Comparison of ENCODE assay signal across 14 mouse cellular contexts in the genomic region with DNA sequence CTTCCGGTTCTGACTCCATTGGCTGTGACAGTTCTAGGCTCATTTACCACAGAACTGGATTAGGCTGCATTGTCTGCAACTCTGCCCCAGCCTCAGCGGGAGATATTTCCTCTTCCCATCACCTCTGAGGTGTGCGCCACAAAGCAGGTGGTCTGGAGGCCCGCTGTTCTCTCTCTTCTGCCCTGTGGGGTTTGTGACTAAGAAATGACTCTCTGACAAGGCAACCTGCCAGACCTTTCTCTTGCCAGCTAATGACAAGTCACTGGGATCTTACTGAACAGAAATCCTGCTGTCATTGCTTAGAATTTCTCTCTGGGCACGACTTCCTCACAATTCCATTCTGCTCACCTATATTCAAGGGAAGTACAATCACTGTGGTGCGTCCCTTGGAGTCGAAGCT. TPM values are rescaled to one million over a fixed set of nuclear protein-coding genes. Genes with fewer than 3 reads are reported as not detected.
DNase-seq lines count a peak whose midpoint lies in the region; TF ChIP-seq lines count a peak whose summit lies in the region.
"Had no signal": no experiment of that assay in that cellular context is flagged by ENCODE, and none has a peak within 500 bp of the region (broad histone marks: within the 10 kb centered on the region; RNA-seq: fewer than 3 reads in every experiment).

No protein-coding gene starts in this region.

- no peaks in the 10 kb centered on the region for H3K4me1 ChIP-seq in kidney, adult 2 months (ENCODE audit: control insufficient read depth, insufficient read depth, low read length)

- peak; percentile 61 for DNase-seq in left cerebral cortex, postnatal 4 days
- DNase-seq in left cerebral cortex, postnatal 36 days (ENCODE audit: low spot score in 2 of 2): no peak
- peak; percentile 78 for DNase-seq in adrenal gland, adult 2 months
- DNase-seq in cerebellum, adult 18-20 months: peak; percentile 81 to 83
- no peak for DNase-seq in kidney, adult 2 months
- no peak for DNase-seq in layer of hippocampus, adult 8-10 months (ENCODE audit: low spot score in 2 of 2)
- DNase-seq: liver, postnatal 0 days; right cerebral cortex, postnatal 4 days had no signal

- 56% methylated on average over 7 of the region's 7 CpGs for WGBS in kidney, adult 2 months

- no peak overlapping the region for H3K4me3 ChIP-seq in myocyte
- no peak overlapping the region for H3K4me3 ChIP-seq in kidney, adult 2 months (ENCODE audit: insufficient read depth, low read depth, low read length)
- H3K4me3 ChIP-seq: limb, embryonic 12.5 days had no signal

- H3K36me3 ChIP-seq in myocyte (ENCODE audit: control insufficient read depth, insufficient read depth): no peaks in the 10 kb centered on the region
- no peaks in the 10 kb centered on the region for H3K36me3 ChIP-seq in kidney, adult 2 months (ENCODE audit: control insufficient read depth, insufficient read depth, low read length)
- H3K36me3 ChIP-seq: limb, embryonic 12.5 days had no signal

- TF ChIP-seq CTCF in kidney, adult 2 months (conservative IDR thresholded peaks at IDR 0.05; ENCODE audit: insufficient read depth, insufficient read length, low read depth, low read length): no peak

- no peak overlapping the region for H3ac ChIP-seq in myocyte (ENCODE audit: control insufficient read depth, insufficient read length)

- intact Hi-C loops in left cerebral cortex, postnatal 4 days (cut with DNase I): no loop called here
- intact Hi-C loops in left cerebral cortex, postnatal 36 days (cut with DNase I): no loop called here

- no peak for TF ChIP-seq POLR2A in myocyte (IDR thresholded peaks at IDR 0.05; ENCODE audit: insufficient read length, low read depth)
- TF ChIP-seq POLR2A in kidney, adult 2 months (IDR thresholded peaks at IDR 0.05; ENCODE audit: low read depth, low read length): no peak

- no peaks in the 10 kb centered on the region for H3K27me3 ChIP-seq in myocyte (ENCODE audit: control insufficient read depth, insufficient read depth, insufficient read length)
- no peaks in the 10 kb centered on the region for H3K27me3 ChIP-seq in kidney, adult 2 months (replicated peaks; ENCODE audit: control insufficient read depth, insufficient read depth, low read length)

- no peaks in the 10 kb centered on the region for H3K79me2 ChIP-seq in myocyte (ENCODE audit: control insufficient read depth, insufficient read depth)

- H3K4me2 ChIP-seq in myocyte (ENCODE audit: low read depth): peak overlapping the region; percentile 29
- H3K4me2 ChIP-seq: limb, embryonic 12.5 days had no signal

- no peak overlapping the region for H3K27ac ChIP-seq in kidney, adult 2 months (ENCODE audit: insufficient read depth, low read depth, low read length)
- H3K27ac ChIP-seq: limb, embryonic 12.5 days had no signal

TF ChIP-seq in myocyte, 11 proteins besides CTCF, POLR2A, EP300 and RAD21:
- TF ChIP-seq USF1 (IDR thresholded peaks at IDR 0.05; ENCODE audit: low read depth) (no peak), POLR2AphosphoS2 (IDR thresholded peaks at IDR 0.05; ENCODE audit: insufficient read length, low read depth) (no peak), MAX (IDR thresholded peaks at IDR 0.05; ENCODE audit: low read depth) (no peak), REST (IDR thresholded peaks at IDR 0.05; ENCODE audit: insufficient read depth, insufficient read length) (no peak), TCF12 (IDR thresholded peaks at IDR 0.05; ENCODE audit: insufficient read depth, poor library complexity, severe bottlenecking) (no peak), CEBPB (IDR thresholded peaks at IDR 0.05; ENCODE audit: insufficient read depth, poor library complexity, severe bottlenecking) (no peak), MYOD1 (IDR thresholded peaks at IDR 0.05; ENCODE audit: control insufficient read depth in 1 of 3, insufficient read length in 2 of 3, low read depth in 2 of 3) (no peak), E2F4 (IDR thresholded peaks at IDR 0.05; ENCODE audit: insufficient read depth) (no peak), MYOG (IDR thresholded peaks at IDR 0.05; ENCODE audit: control insufficient read depth in 1 of 3, insufficient read depth in 1 of 3, insufficient read length in 2 of 3, low read depth in 2 of 3) (no peak), TCF3 (IDR thresholded peaks at IDR 0.05; ENCODE audit: insufficient read length, low read depth) (no peak), SRF (IDR thresholded peaks at IDR 0.05; ENCODE audit: control insufficient read depth, insufficient read length, low read depth) (no peak)

RNA-seq across cellular contexts. Expression of a gene that starts 4.5 kb away (rescaled TPM):
- total RNA-seq in left cerebral cortex, postnatal 4 days (2021): 1 to 10 TPM; 5.8 TPM
- total RNA-seq in left cerebral cortex, postnatal 36 days (2021): 10 to 100 TPM; 38.3 to 45.8 TPM
- total RNA-seq in adrenal gland, adult 2 months (2021): 1 to 10 TPM; 2.4 to 4.2 TPM
- polyA plus RNA-seq in adrenal gland, adult 2 months (2012; rRNA removed): 0.28 and 0.70 TPM in 2 replicates
- 1.9 TPM for polyA plus RNA-seq in myocyte (2012; fragmentation: generic; extraction: Trizol)
- 7.2 and 7.4 TPM in 2 replicates for polyA plus RNA-seq in kidney, adult 2 months (2012; rRNA removed)
- total RNA-seq in layer of hippocampus, adult 8-10 months (2022): 10 to 100 TPM; 53.3 to 56.4 (median 55.5) TPM
- total RNA-seq: hematopoietic stem cell, adult 5-6 weeks had no signal

RNA-seq across cellular contexts. Expression of a gene that starts 37.5 kb away (rescaled TPM):
- under 1 TPM in 1 of 2 experiments, not detected in 1; 0.28 TPM for total RNA-seq in left cerebral cortex, postnatal 4 days (2021)
- not detected for total RNA-seq in left cerebral cortex, postnatal 36 days (2021)
- total RNA-seq in adrenal gland, adult 2 months (2021): not detected
- not detected in 2 replicates for polyA plus RNA-seq in adrenal gland, adult 2 months (2012; rRNA removed)
- polyA plus RNA-seq in myocyte (2012; fragmentation: generic; extraction: Trizol): not detected
- not detected in 2 replicates for polyA plus RNA-seq in kidney, adult 2 months (2012; rRNA removed)
- under 1 TPM in 2 of 4 experiments, not detected in 2; 0.35 to 0.36 TPM for total RNA-seq in layer of hippocampus, adult 8-10 months (2022)
- total RNA-seq: ES-E14; hematopoietic stem cell, adult 5-6 weeks; megakaryocyte progenitor cell, adult 5-6 weeks had no signal
- polyA plus RNA-seq: intestine, postnatal 0 days; limb, embryonic 12.5 days; liver, postnatal 0 days had no signal

Comparison
In these comparisons a context has a peak if more than half of its experiments do, and no peak if none do; other contexts are left out.
1. DNase-seq: peak in left cerebral cortex, postnatal 4 days (single experiment), adrenal gland, adult 2 months (single experiment) and cerebellum, adult 18-20 months (2 of 2); none in left cerebral cortex, postnatal 36 days (0 of 2), kidney, adult 2 months (single experiment) and layer of hippocampus, adult 8-10 months (0 of 2).
2. RNA of a gene that starts 4.5 kb away (total RNA-seq): 53.3 to 56.4 TPM in layer of hippocampus, adult 8-10 months and 38.3 to 45.8 TPM in left cerebral cortex, postnatal 36 days; 5.8 TPM in left cerebral cortex, postnatal 4 days and 2.4 to 4.2 TPM in adrenal gland, adult 2 months; every median in the first group is over 4 times any median in the second.